Mouse (Mus musculus) cerebellum, adult 2 months (tissue): Measurements from ENCODE around the gene Noct. TPM values are rescaled to one million over a fixed set of nuclear protein-coding genes. Genes with fewer than 3 reads are reported as not detected.

Source experiments
- DNase-seq, 2 experiments: peaks; one replicate each; pipeline ENCODE4 v3.0.0; 2021
- H3K27ac ChIP-seq: fragments of 200-500 bp; 2 replicates; pipeline ENCODE4 v1.5.1; 2012; ENCODE audit warnings: low read length, control low read depth, inconsistent platforms; ENCODE audit not compliant: insufficient read depth
- H3K27me3 ChIP-seq: fragments of 200-500 bp; 2 replicates; pipeline ENCODE4 v1.6.1; 2012; ENCODE audit warnings: inconsistent platforms, mild to moderate bottlenecking, low read length, moderate library complexity; ENCODE audit not compliant: control insufficient read depth, insufficient read depth
- H3K4me1 ChIP-seq: fragments of 200-500 bp; 2 replicates; pipeline ENCODE4 v1.6.1; 2011; ENCODE audit warnings: low read length; ENCODE audit not compliant: control insufficient read depth, insufficient read depth
- H3K4me3 ChIP-seq: fragments of 200-500 bp; replicated peaks from 2 replicates; pipeline ENCODE3; 2011; ENCODE audit warnings: mild to moderate bottlenecking, low read depth, low read length, control low read depth; ENCODE audit not compliant: insufficient read depth
- CTCF ChIP-seq: fragments of 200-500 bp; IDR thresholded peaks from 2 replicates; pipeline ENCODE4 v1.5.1; 2011; ENCODE audit warnings: low read depth, mild to moderate bottlenecking, control low read depth, low read length, moderate library complexity, borderline replicate concordance; ENCODE audit not compliant: insufficient read depth
- POLR2A ChIP-seq: fragments of 200-500 bp; IDR thresholded peaks from 2 replicates; pipeline ENCODE4 v1.6.1; 2011; ENCODE audit warnings: low read length, control low read depth, borderline replicate concordance; ENCODE audit not compliant: insufficient read depth
- WGBS: fragments of 180-500 bp; shearing (Covaris S2); methylation state at CpG from one replicate; pipeline ENCODE4 v1.1.7; 2018; 5-methylcytosine and 5-hydroxymethylcytosine counted together
- polyA plus RNA-seq: library from polyadenylated mRNA; depleted of rRNA; stranded (reverse); fragments of >200 nt; gene quantifications from 2 replicates; pipeline ENCODE4 v1.2.3, GENCODE M21; 2012

The Noct gene
- polyA plus RNA-seq, 1 experiment: 27.8 TPM

- no peaks in the 10 kb centered on the region for H3K27me3 ChIP-seq
- no peak overlapping the region for H3K4me3 ChIP-seq
- no peak for TF ChIP-seq CTCF
- TF ChIP-seq POLR2A: no peak
- H3K27ac ChIP-seq: no peak overlapping the region
- H3K4me1 ChIP-seq: no peaks in the 10 kb centered on the region
- DNase-seq: no peak
- WGBS: 92% methylated on average over 13 of the region's 13 CpGs
These were observed 25.6 kb downstream of the Noct start for GRCm38 (mm10) chr3:51249866-51250265.

GRCm38 (mm10) chr3:51251057-51251456, 26.8 kb downstream of the Noct start:
- H3K4me1 ChIP-seq: no peaks in the 10 kb centered on the region
- H3K4me3 ChIP-seq: no peak overlapping the region
- 69% methylated on average over 5 of the region's 5 CpGs for WGBS
- TF ChIP-seq CTCF (no peak), POLR2A (no peak)
- H3K27ac ChIP-seq: no peak overlapping the region
- DNase-seq: no peak
- no peaks in the 10 kb centered on the region for H3K27me3 ChIP-seq

GRCm38 (mm10) chr3:51252223-51252622, 28.0 kb downstream of the Noct start:
- WGBS: 100% methylated on average over 1 of the region's 1 CpGs
- no peak overlapping the region for H3K4me3 ChIP-seq
- H3K27ac ChIP-seq: no peak overlapping the region
- DNase-seq: no peak
- H3K27me3 ChIP-seq: no peaks in the 10 kb centered on the region
- no peaks in the 10 kb centered on the region for H3K4me1 ChIP-seq
- TF ChIP-seq POLR2A (no peak), CTCF (no peak)

GRCm38 (mm10) chr3:51252689-51253402, 28.6 kb downstream of the Noct start:
- no peak for DNase-seq
- no peak overlapping the region for H3K4me3 ChIP-seq
- TF ChIP-seq POLR2A: no peak
- no peak for TF ChIP-seq CTCF
- WGBS: 89% methylated on average over 12 of the region's 12 CpGs
- H3K4me1 ChIP-seq: no peaks in the 10 kb centered on the region
- no peaks in the 10 kb centered on the region for H3K27me3 ChIP-seq
- no peak overlapping the region for H3K27ac ChIP-seq

- Histone ChIP-seq H3K27me3 (no peaks in the 10 kb centered on the region), H3K27ac (no peak overlapping the region), H3K4me1 (no peaks in the 10 kb centered on the region), H3K4me3 (no peak overlapping the region)
- WGBS: 89% methylated on average over 7 of the region's 7 CpGs
- DNase-seq: no peak
- TF ChIP-seq CTCF: no peak
- no peak for TF ChIP-seq POLR2A
These were observed 30.5 kb downstream of the Noct start for GRCm38 (mm10) chr3:51254784-51255183.

- DNase-seq: no peak
- Histone ChIP-seq H3K27ac (no peak overlapping the region), H3K4me1 (no peaks in the 10 kb centered on the region), H3K4me3 (no peak overlapping the region), H3K27me3 (no peaks in the 10 kb centered on the region)
- TF ChIP-seq POLR2A: no peak
- TF ChIP-seq CTCF: no peak
- 37% methylated on average over 12 of the region's 12 CpGs for WGBS
These were observed 32.2 kb downstream of the Noct start for GRCm38 (mm10) chr3:51256450-51256849.

- no peaks in the 10 kb centered on the region for H3K4me1 ChIP-seq
- TF ChIP-seq POLR2A: no peak
- no peak for TF ChIP-seq CTCF
- no peaks in the 10 kb centered on the region for H3K27me3 ChIP-seq
- WGBS: 92% methylated on average over 5 of the region's 5 CpGs
- H3K27ac ChIP-seq: no peak overlapping the region
- no peak for DNase-seq
- no peak overlapping the region for H3K4me3 ChIP-seq
These were observed 33.8 kb downstream of the Noct start for GRCm38 (mm10) chr3:51258070-51258469.

- H3K27ac ChIP-seq: no peak overlapping the region
- no peaks in the 10 kb centered on the region for H3K4me1 ChIP-seq
- H3K4me3 ChIP-seq: no peak overlapping the region
- no peak for DNase-seq
- no peaks in the 10 kb centered on the region for H3K27me3 ChIP-seq
- no peak for TF ChIP-seq CTCF
- WGBS: 93% methylated on average over 8 of the region's 8 CpGs
These were observed 38.7 kb downstream of the Noct start for GRCm38 (mm10) chr3:51262942-51263341.
